Mouse (Mus musculus) lung, adult 2 months (tissue): Measurements from ENCODE around the gene Casp7. TPM values are rescaled to one million over a fixed set of nuclear protein-coding genes. Genes with fewer than 3 reads are reported as not detected.
"Not testable (repeated sequence)": the region's sequence is repeated elsewhere in the genome, so short reads cannot be mapped to it uniquely, and the experiment has no call there.

ENCODE experiments used
- DNase-seq: peaks from one replicate; pipeline ENCODE4 v3.0.0; 2022
- H3K4me1 ChIP-seq: fragments of 200-500 bp; 2 replicates; pipeline ENCODE4 v1.6.1; 2011; ENCODE audit warnings: low read length; ENCODE audit not compliant: control insufficient read depth, insufficient read depth
- H3K4me3 ChIP-seq: fragments of 200-500 bp; replicated peaks from 2 replicates; pipeline ENCODE3; 2011; ENCODE audit warnings: low read depth, mild to moderate bottlenecking, control low read depth, low read length; ENCODE audit errors: extremely low read depth
- CTCF ChIP-seq: fragments of 200-500 bp; IDR thresholded peaks from 2 replicates; pipeline ENCODE4 v1.5.1; 2011; ENCODE audit warnings: mild to moderate bottlenecking, low read length, control low read depth; ENCODE audit not compliant: insufficient read depth
- POLR2A ChIP-seq: fragments of 200-500 bp; IDR thresholded peaks from 2 replicates; pipeline ENCODE4 v1.6.1; 2011; ENCODE audit warnings: low read depth, mild to moderate bottlenecking, control low read depth, low read length, borderline replicate concordance; ENCODE audit errors: extremely low read depth
- WGBS: fragments of 180-500 bp; shearing (Covaris S2); methylation state at CpG from one replicate; pipeline ENCODE4 v1.1.7; 2018; 5-methylcytosine and 5-hydroxymethylcytosine counted together
- polyA plus RNA-seq: library from polyadenylated mRNA; depleted of rRNA; stranded (reverse); fragments of >200 nt; gene quantifications from 2 replicates; pipeline ENCODE4 v1.2.3, GENCODE M21; 2012; rRNA removed

Gene Casp7
- 14.2 and 17.3 TPM in 2 replicates for polyA plus RNA-seq

DNA sequence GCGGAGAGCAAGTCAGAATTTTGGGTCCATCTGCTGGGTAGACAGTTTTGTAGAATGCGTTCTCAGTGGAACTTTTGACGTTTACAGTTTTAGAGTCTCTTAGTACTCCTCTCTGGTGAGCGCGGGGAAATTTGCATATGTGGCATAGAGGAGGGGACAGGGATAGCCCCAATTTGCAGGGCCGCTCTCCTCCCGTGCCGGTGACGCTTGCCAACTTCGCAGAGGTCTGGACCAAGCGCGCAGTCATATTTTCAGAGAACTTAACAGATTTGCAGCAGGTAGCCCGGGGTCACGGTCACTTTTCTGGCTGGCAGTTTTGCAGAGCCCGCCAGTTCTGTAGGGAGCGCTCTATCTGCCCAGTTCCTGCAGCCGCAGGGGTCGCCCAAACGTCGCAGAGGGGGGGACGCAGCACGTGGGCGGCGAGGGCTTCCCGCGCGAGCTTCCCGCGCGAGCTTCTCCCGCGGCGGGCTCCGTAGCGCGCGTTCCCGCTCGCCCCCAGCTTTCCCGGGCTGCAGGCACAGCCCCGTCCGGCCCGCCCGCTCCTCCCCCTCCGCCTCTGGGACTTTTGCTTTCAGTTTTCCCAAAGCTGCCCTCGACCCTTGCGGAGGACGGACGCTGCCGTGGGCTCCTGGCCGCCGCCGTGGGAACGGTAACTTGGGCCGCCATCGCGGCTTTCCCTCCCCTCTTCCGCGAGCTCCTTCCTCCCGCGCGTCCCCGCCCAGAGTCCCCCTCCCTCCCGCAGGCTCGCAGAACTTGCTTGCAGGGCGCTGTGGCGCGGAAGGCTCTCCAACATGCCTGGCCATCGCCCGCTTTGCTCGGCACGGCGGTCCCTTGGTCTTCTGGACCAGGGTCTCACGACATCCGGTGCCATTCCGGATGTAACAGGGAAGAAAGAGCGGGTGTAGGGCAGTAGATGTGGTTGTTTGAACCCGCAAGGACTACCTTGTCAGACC is at the start of gene Casp7:
Casp7 (plus strand) TSS at position 461 of the 953 bp plus-strand sequence.
- under 1% methylated on average over 78 of the region's 78 CpGs for WGBS
- peak within 1 kb of the TSS; percentile 77 for H3K4me3 ChIP-seq
- TF ChIP-seq CTCF (no peak), POLR2A (peak; percentile 69; the same call in 1 of the 2 replicates)
- peak; percentile 69 for DNase-seq
- peaks cover 11% of the 10 kb centered on the region; the same call in 1 of the 2 replicates for H3K4me1 ChIP-seq

DNA sequence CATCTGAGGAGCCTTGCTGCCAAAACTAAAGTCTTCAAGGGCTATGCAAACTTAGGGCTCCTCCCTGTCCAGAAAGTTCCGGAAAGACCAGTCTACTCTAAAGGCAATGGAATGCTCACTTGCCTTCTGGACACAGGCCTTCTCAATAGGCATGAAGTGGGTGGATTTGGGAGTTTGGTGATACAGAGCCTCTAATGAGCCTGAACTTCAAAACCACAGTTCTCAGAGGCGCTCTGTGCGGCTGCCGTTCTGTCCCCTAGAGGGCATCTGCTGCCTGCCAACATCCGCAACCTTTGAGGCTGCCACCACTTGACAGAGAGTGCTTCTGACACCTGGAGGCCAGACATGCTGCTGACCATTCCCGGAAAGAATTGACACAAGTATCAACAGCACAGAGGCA is 47.6 kb upstream of the Casp7 start:
- 24% methylated on average over 6 of the region's 6 CpGs for WGBS
- peak; percentile 25; the same call in 1 of the 2 replicates for TF ChIP-seq CTCF
- TF ChIP-seq POLR2A, result no peak
- H3K4me1 ChIP-seq, result no peaks in the 10 kb centered on the region
- DNase-seq, result no peak
- H3K4me3 ChIP-seq, result no peak overlapping the region

DNA sequence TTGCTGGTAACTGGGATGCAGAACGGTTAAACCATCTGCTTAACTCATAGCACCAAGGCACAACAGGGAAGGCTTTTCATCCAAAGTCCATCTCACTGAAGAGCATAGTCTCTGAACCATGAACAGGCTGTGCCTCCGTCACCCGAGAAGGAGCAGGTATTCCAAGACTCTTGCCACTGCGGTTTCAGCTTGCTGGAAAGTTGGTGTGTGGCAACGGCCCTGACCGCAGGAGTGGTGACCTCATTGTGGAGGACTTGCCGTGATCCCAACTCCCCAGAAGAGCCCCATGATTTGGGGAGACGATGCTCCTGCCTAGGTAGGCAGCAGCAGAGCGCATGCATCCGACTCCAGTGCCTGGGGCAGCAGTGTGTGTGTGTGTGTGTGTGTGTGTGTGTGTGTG is 43.2 kb upstream of the Casp7 start:
- DNase-seq, result no peak
- TF ChIP-seq CTCF (no peak), POLR2A (no peak)
- H3K4me3 ChIP-seq, result no peak overlapping the region
- WGBS, result 86% methylated on average over 10 of the region's 10 CpGs
- no peaks in the 10 kb centered on the region for H3K4me1 ChIP-seq

DNA sequence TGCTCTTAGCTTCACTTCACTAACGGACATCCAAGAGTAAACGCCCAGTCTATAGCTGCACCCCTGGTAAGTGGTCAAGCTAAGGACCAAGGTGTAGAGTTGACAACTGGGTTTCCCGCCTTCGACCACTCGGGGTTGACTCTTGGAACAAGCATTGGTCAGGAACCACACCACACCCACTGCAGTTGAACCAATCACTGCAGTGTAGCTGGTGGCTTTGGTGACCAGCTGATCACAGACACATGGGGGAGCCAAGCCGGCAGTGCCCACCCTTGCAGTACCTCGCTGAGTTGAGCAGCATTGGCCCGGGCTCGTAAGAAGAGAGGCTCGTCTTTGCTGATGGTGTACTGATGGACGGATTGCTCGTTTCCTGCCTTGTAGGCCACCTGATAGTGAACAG is 41.7 kb upstream of the Casp7 start:
- no peak for DNase-seq
- H3K4me3 ChIP-seq, result no peak overlapping the region
- H3K4me1 ChIP-seq, result no peaks in the 10 kb centered on the region
- 81% methylated on average over 12 of the region's 12 CpGs for WGBS
- TF ChIP-seq POLR2A, result no peak
- TF ChIP-seq CTCF, result no peak

DNA sequence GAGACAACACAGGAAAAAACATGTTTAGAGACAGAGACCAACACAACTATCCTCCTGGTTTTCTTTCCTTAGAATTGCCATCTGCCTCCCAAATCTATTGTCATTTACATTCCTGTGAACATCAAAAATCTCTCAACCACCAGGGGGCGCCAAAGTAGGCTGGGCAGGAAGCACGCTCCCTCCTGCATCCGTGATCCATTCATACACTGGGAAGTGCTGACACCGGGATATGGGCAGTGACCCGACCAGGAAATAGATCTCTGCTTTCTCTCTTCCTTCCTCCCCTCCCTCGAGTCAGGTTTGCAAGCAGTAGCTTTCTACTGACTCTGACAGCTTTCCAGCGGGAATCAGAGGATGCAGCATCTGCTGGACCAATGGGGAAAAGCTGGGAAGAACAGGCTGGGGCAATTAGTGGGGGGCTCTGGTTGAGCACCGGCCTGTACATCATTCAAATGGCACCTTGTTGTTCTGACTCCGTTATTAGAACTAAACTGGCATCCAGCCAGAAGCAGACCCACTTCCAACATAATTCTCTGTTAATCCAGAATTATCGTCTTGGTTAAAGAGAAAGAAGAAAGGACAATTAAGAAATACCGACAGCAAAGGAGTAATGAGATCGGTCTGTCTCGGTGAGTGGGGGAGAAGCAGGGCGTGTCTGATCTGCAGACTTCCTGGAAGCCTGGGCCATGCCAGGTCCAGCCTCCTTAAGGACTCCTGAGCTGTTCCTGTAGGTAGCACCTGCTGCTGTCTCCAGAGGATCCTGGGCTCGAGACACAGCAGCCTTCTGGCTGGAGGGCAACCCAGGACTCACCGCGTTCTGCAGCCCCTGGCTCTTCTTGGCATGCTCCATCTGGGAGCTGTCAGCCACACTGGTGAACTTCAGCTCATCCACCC is 40.2 kb upstream of the Casp7 start:
- 22% methylated on average over 17 of the region's 17 CpGs for WGBS
- Histone ChIP-seq H3K4me3 (peak overlapping the region; percentile 8), H3K4me1 (no peaks in the 10 kb centered on the region)
- TF ChIP-seq POLR2A (no peak), CTCF (peak; percentile 74)
- peak; percentile 73 for DNase-seq

DNA sequence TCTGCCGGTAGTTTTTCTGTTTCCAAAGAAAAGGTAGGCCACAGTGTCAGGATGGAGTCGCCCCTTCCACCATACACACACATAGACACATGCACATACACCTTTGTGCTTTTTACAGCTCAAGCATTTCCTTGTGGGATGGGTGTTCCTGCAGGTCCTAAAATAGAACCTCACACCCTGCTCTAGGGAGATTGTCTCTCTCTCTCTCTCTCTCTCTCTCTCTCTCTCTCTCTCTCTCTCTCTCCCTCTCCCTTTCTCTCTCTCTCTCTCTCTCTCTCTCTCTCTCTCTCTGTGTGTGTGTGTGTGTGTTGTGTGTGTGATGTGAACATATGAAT is 39.6 kb upstream of the Casp7 start:
- 69% methylated on average over 2 of the region's 2 CpGs for WGBS
- not testable (repeated sequence) for H3K4me1 ChIP-seq, H3K4me3 ChIP-seq, DNase-seq

DNA sequence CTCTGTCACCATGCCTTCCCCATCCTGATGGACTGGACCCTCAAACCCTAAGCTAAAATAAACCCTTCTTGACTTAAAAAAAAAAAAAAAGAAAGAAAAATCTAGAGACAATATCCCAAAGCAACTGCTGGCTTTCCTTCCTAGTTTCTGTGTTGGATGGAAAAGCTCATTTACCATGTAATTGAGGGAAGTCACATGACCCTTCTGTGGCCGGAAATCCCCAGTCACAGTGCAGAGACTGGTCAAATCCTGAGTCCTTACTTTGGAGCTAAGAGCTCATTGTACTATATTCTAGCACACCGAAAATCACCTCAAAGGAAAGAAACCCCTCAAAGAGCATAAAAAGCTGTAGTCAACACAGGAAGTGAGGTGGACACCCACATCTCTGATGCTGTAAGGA is 38.0 kb upstream of the Casp7 start:
- no peak overlapping the region for H3K4me3 ChIP-seq
- DNase-seq, result no peak
- no peaks in the 10 kb centered on the region for H3K4me1 ChIP-seq
- 62% methylated on average over 2 of the region's 2 CpGs for WGBS
- TF ChIP-seq POLR2A (no peak), CTCF (no peak)

DNA sequence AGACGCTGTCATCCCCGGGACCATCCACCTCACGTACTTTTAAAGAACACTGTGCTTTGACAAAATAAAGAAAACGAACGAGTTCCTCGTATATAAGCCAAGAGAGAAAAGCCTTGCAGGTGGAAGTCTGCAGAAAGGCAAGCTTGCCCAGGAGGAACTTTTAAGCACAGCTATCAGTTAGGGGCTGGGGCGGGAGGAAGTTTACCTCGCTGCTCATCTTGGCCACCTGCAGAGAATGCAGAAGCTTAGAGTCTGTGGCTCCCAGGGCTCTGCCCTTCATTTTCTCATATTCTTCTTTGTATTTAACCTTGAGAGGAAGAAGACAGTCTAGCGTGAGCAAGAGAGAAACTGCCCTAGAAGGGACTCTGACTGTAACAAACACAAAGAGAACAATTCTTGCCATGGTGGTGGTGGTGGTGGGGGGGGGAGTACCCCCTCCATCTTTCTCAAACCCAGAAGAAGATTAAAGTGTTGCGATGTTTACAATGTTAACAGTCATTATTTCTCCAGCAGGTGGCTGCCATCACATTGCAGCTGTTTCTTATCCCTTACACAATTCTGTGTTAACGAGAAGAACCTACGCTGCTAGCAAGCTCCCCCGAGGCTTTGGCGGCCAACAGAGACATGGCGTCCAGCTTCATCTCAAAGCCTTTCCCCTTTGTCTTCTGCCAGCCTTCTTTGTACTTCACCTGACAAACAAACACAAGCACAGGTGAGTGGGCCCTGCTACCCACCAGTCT is 33.0 kb upstream of the Casp7 start:
- 53% methylated on average over 15 of the region's 15 CpGs for WGBS
- H3K4me1 ChIP-seq, result no peaks in the 10 kb centered on the region
- TF ChIP-seq CTCF (no peak), POLR2A (no peak)
- DNase-seq, result no peak
- no peak overlapping the region for H3K4me3 ChIP-seq

DNA sequence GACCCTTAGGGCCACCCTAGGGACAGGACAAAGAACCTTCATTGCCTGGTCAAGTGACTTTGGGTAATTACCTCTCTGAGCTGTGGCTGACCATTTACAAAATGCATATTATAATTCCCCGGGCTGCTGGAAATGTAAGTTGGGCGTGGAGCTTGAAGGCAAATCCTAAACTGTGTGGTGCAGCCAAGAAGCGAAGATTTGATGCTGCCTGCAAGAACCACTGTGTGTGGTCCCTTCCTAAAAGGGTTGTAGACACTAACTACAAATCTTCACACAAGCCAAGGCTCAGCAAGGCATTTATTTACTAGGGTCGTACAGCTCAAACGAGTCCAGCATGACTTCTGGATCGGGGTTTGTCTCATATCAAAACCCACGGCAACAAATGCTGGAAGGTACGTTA is 32.4 kb upstream of the Casp7 start:
- Histone ChIP-seq H3K4me1 (no peaks in the 10 kb centered on the region), H3K4me3 (no peak overlapping the region)
- TF ChIP-seq CTCF (no peak), POLR2A (no peak)
- DNase-seq, result no peak
- WGBS, result 77% methylated on average over 8 of the region's 8 CpGs
